Mouse (Mus musculus): Measurements from ENCODE around the gene Foxa2. TPM values are rescaled to one million over a fixed set of nuclear protein-coding genes. Genes with fewer than 3 reads are reported as not detected.
A peak's percentile ranks its signal among the peaks of the same experiment; 100 is the strongest.

Gene Foxa2
- polyA plus RNA-seq, 1 experiment from 2014 or later, result 12.1 TPM

DNA sequence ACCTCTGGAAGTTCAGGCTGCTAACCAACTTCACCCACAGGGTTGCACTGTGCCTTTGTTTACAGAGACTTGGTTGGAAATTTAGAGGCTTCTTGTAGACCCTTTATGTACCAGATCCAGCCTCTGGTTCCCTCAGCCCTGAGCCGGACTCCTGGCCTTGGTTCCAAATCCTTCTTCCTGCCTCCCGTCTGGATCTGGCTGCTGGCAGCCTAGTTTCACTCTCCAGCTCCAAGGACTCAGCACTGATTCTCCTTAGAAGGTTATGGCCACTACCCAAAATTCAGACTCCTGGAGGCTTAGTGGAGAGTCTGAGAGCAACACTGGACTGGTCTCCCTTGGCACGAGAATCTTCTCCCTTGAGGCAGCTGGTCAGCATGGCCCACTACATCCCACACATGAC is 43.3 kb downstream of the Foxa2 start:
- no peaks in the 10 kb centered on the region for H3K4me1 ChIP-seq (replicated peaks; ENCODE audit: control insufficient read depth, insufficient read depth)
- no peak overlapping the region for H3K9ac ChIP-seq (ENCODE audit: low read length)
- no peaks in the 10 kb centered on the region for H3K36me3 ChIP-seq (ENCODE audit: control insufficient read depth, insufficient read depth, low read length)
- H3K9me3 ChIP-seq (ENCODE audit: control insufficient read depth, low read length), result no peaks in the 10 kb centered on the region
- no peak overlapping the region for H3K4me3 ChIP-seq (ENCODE audit: low read depth, low read length)
- ATAC-seq (ENCODE audit: low FRiP score, low TSS enrichment), result no peak
- H3K27me3 ChIP-seq (ENCODE audit: control insufficient read depth, insufficient read depth, low read length), result no peaks in the 10 kb centered on the region
- TF ChIP-seq CTCF (IDR thresholded peaks at IDR 0.05; ENCODE audit: low read depth) (no peak), EP300 (optimal IDR thresholded peaks at IDR 0.05) (no peak)
- no peak overlapping the region for H3K4me2 ChIP-seq (replicated peaks; ENCODE audit: low read depth)
- WGBS, result 65% methylated on average over 3 of the region's 3 CpGs
- no peak for DNase-seq (ENCODE audit: low spot score)
- H3K27ac ChIP-seq (replicated peaks), result no peak overlapping the region

DNA sequence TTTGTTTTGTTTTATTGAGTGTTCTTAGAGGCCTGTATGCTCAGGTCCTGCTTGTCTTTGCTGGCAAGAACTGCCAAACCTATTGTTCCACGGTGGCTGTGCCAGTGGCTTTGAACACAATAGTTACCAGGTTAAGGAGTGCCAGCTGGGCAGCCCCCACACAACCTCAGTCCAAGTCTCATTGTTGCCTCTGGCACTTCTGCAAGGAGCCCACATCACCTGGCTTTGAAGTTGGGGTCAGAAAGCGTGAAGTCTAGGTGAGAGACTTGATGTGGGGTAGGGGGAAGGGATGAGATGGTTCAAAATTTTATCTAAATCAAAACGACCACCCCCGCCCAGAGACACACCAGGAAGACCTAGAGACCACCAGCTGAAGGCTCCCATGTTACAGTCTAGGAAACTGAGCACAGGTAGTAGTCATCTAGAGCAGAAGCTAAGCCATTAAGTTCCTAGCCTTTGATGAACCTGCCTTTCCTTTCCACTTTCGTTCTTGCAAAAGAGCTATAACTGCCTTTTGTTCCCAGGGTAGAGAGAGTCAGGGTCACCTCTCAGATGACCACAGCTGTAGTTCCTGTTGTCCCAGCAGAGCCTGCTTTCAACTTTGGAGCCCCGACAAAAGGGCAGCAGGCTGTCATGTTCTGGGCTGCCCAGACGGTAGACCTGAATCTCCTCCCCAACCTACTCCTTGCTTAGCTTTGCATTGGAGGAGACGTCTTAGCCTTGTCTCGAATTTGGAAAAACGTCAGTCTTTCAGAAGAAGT is 48.4 kb downstream of the Foxa2 start:
- H3K36me3 ChIP-seq (ENCODE audit: control insufficient read depth, insufficient read depth, low read length), result no peaks in the 10 kb centered on the region
- TF ChIP-seq EP300 (optimal IDR thresholded peaks at IDR 0.05) (no peak), CTCF (IDR thresholded peaks at IDR 0.05; ENCODE audit: low read depth) (no peak)
- no peak for ATAC-seq (ENCODE audit: low FRiP score, low TSS enrichment)
- WGBS, result 68% methylated on average over 10 of the region's 10 CpGs
- no peaks in the 10 kb centered on the region; the same call in 1 of the 2 replicates for H3K4me1 ChIP-seq (replicated peaks; ENCODE audit: control insufficient read depth, insufficient read depth)
- no peaks in the 10 kb centered on the region for H3K27me3 ChIP-seq (ENCODE audit: control insufficient read depth, insufficient read depth, low read length)
- DNase-seq (ENCODE audit: low spot score), result no peak
- H3K4me3 ChIP-seq (ENCODE audit: low read depth, low read length), result no peak overlapping the region
- no peak overlapping the region for H3K9ac ChIP-seq (ENCODE audit: low read length)
- H3K9me3 ChIP-seq (ENCODE audit: control insufficient read depth, low read length), result no peaks in the 10 kb centered on the region
- no peak overlapping the region for H3K4me2 ChIP-seq (replicated peaks; ENCODE audit: low read depth)
- H3K27ac ChIP-seq (replicated peaks), result no peak overlapping the region

DNA sequence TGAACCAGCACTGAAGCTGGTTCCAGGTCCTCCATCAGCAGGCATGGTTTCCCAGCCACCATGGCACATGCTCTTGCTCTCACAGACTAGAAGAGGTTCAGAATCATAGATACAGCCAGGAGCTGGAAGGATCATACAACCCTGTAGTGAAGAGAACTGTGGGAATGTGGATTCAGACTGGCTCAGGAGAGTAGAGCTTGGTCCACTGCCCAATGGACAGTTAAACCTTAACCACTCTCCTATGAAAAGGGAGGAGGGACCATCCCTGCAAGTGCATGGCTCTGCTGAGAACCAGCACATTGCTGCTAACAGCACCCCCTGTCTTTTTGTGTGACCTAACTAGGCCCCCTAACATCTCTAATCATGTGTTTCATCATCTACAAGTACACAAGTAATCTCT is 50.0 kb downstream of the Foxa2 start:
- no peaks in the 10 kb centered on the region for H3K9me3 ChIP-seq (ENCODE audit: control insufficient read depth, low read length)
- TF ChIP-seq CTCF (IDR thresholded peaks at IDR 0.05; ENCODE audit: low read depth) (no peak), EP300 (optimal IDR thresholded peaks at IDR 0.05) (no peak)
- no peaks in the 10 kb centered on the region for H3K27me3 ChIP-seq (ENCODE audit: control insufficient read depth, insufficient read depth, low read length)
- no peak for DNase-seq (ENCODE audit: low spot score)
- H3K4me3 ChIP-seq (ENCODE audit: low read depth, low read length), result no peak overlapping the region
- no peak overlapping the region for H3K27ac ChIP-seq (replicated peaks)
- H3K4me1 ChIP-seq (replicated peaks; ENCODE audit: control insufficient read depth, insufficient read depth), result no peaks in the 10 kb centered on the region; the same call in 1 of the 2 replicates
- H3K9ac ChIP-seq (ENCODE audit: low read length), result no peak overlapping the region
- no peak for ATAC-seq (ENCODE audit: low FRiP score, low TSS enrichment)
- no peaks in the 10 kb centered on the region for H3K36me3 ChIP-seq (ENCODE audit: control insufficient read depth, insufficient read depth, low read length)
- no peak overlapping the region for H3K4me2 ChIP-seq (replicated peaks; ENCODE audit: low read depth)

DNA sequence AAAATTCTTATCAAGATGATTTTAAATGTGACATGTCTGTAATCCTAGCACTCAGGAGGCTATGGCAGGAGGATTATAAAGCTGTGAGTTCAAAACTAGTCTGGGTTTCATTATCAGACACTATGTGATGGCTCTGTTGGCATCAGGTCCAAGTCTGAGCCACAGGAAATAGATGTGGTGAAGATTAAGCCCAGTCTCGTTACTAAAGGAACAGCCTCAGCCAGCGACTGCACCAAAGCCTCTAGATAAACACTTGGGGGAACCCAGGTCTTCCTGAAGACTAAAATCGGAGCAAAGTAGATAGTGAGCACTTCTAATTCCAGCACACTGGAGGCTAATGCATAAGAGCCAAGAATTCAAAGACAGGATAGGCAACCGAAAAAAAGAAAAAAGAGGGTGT is 52.9 kb downstream of the Foxa2 start:
- Histone ChIP-seq H3K4me3 (ENCODE audit: low read depth, low read length) (no peak overlapping the region), H3K36me3 (ENCODE audit: control insufficient read depth, insufficient read depth, low read length) (no peaks in the 10 kb centered on the region), H3K9ac (ENCODE audit: low read length) (no peak overlapping the region), H3K9me3 (ENCODE audit: control insufficient read depth, low read length) (no peaks in the 10 kb centered on the region), H3K4me1 (replicated peaks; ENCODE audit: control insufficient read depth, insufficient read depth) (no peaks in the 10 kb centered on the region; the same call in 1 of the 2 replicates), H3K4me2 (replicated peaks; ENCODE audit: low read depth) (no peak overlapping the region), H3K27ac (replicated peaks) (no peak overlapping the region), H3K27me3 (ENCODE audit: control insufficient read depth, insufficient read depth, low read length) (no peaks in the 10 kb centered on the region)
- DNase-seq (ENCODE audit: low spot score), result no peak
- 41% methylated on average over 4 of the region's 4 CpGs for WGBS
- TF ChIP-seq EP300 (optimal IDR thresholded peaks at IDR 0.05) (no peak), CTCF (IDR thresholded peaks at IDR 0.05; ENCODE audit: low read depth) (no peak)
- no peak for ATAC-seq (ENCODE audit: low FRiP score, low TSS enrichment)

DNA sequence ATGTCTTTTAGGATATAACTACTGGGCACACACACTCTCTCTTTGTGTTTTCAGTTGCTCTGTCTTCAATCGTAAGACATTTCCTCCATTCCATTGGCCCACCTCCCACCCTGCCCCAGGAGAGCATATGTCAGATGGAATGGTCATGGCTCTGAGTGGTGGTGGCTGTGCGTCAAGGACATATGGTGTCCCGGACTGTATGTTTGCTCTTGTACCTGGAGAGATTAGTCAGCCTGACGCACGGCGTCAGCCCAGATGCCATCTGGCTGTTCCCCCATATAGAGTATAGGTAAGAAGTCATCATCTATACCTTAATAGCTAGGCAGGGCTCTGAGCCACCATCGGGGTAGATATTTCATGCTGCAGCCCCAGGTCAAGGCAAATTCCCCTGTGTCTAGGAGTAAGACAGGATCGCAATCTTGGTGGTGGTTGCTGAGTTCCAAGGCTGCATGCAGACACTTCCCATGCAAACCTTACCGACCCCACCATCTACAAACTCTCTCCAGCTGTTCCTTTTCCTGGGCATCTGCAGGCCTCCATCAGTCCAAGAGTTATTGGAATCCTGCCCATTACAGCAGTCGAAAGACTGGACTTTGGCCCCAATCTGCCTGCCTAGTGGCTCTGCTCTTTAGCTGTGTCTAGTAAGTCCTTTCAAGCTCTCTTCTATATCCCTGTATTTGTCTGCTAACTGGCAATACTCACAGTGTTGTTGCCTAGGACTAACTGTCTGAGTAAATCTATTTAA is 53.7 kb downstream of the Foxa2 start:
- Histone ChIP-seq H3K4me2 (replicated peaks; ENCODE audit: low read depth) (no peak overlapping the region), H3K9me3 (ENCODE audit: control insufficient read depth, low read length) (no peaks in the 10 kb centered on the region), H3K36me3 (ENCODE audit: control insufficient read depth, insufficient read depth, low read length) (no peaks in the 10 kb centered on the region), H3K4me1 (replicated peaks; ENCODE audit: control insufficient read depth, insufficient read depth) (no peaks in the 10 kb centered on the region; the same call in 1 of the 2 replicates), H3K27me3 (ENCODE audit: control insufficient read depth, insufficient read depth, low read length) (no peaks in the 10 kb centered on the region), H3K4me3 (ENCODE audit: low read depth, low read length) (no peak overlapping the region), H3K9ac (ENCODE audit: low read length) (no peak overlapping the region), H3K27ac (replicated peaks) (no peak overlapping the region)
- TF ChIP-seq EP300 (optimal IDR thresholded peaks at IDR 0.05) (no peak), CTCF (IDR thresholded peaks at IDR 0.05; ENCODE audit: low read depth) (no peak)
- WGBS, result 56% methylated on average over 10 of the region's 10 CpGs
- ATAC-seq (ENCODE audit: low FRiP score, low TSS enrichment), result peak; percentile 87
- DNase-seq (ENCODE audit: low spot score), result peak; percentile 64

Small RNAs within 50 kb of the gene (microRNA-seq; reads per million reads assigned to microRNA genes)
- gene Gm27420, result not detected
